In the genomic region with DNA sequence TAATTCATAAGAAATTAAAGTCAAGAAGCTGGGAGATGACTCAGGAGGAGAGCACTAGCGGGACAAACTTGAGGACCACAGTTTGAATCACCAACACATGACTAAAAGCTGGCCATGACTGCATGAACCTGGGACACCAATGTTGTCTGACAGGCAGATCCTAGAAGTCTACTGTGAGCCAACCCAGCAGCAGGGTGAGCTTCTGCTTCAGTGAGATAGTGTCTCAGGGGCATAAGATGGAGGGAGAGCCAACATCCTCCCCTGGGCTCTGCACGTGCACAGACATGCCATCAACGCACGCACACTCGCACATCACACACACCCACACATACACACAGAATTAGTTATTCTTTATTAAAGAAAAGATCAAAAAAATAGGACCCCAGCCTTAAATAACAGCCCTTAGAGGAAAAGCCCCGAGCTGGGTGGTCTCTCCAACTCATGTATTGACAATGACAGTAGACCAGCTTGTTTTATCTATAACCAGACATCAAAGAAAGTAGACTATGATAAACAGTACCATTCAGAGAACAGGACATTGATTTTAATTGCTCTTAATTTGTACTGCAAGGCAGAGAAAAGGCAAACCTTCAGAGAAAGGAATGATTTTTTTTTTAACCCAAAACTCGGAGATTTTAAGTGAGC, we compare ENCODE assay signal across 16 mouse cellular contexts.
A peak's percentile ranks its signal among the peaks of the same experiment; 100 is the strongest.
DNase-seq lines count a peak whose midpoint lies in the region.
"Had no signal": no experiment of that assay in that cellular context is flagged by ENCODE, and none has a peak within 500 bp of the region (broad histone marks: within the 10 kb centered on the region; RNA-seq: fewer than 3 reads in every experiment).

No protein-coding gene starts in this region.

- intact Hi-C loops in heart, postnatal 36 days (cut with DNase I), result no loop called here

- peak; percentile 61 to 65 for DNase-seq in cerebellum, postnatal 10 days
- no peak for DNase-seq in cerebellum, adult 8-10 months
- peak; percentile 90 for DNase-seq in heart, adult 11 months
- no peak for DNase-seq in heart, postnatal 36 days
- peak; percentile 33 to 61 for DNase-seq in right cerebral cortex, postnatal 10 days (ENCODE audit: low spot score in 2 of 2)
- no peak for DNase-seq in right cerebral cortex, postnatal 14 days
- no peak for DNase-seq in frontal cortex, adult 2 months (ENCODE audit: extremely low spot score in 1 of 2, low spot score in 1 of 2)
- DNase-seq: adrenal gland, adult 8-10 months; forebrain, postnatal 0 days; kidney, adult 8-10 months; kidney, postnatal 4 days; liver, postnatal 0 days; lung, postnatal 36 days; spleen, adult 18-20 months; thymus, adult 18-20 months; thymus, postnatal 25 days had no signal

Comparison
In these comparisons a context has a peak if more than half of its experiments do, and no peak if none do; other contexts are left out.
1. DNase-seq: peak in cerebellum, postnatal 10 days (2 of 2), heart, adult 11 months (single experiment) and right cerebral cortex, postnatal 10 days (2 of 2); none in cerebellum, adult 8-10 months (single experiment), heart, postnatal 36 days (0 of 2), right cerebral cortex, postnatal 14 days (single experiment) and frontal cortex, adult 2 months (0 of 2).